Mouse (Mus musculus) neural tube, embryonic 11.5 days (tissue): ENCODE data around the gene Adamts2. TPM values are rescaled to one million over a fixed set of nuclear protein-coding genes. Genes with fewer than 3 reads are reported as not detected.
A peak's percentile ranks its signal among the peaks of the same experiment; 100 is the strongest.

Source experiments
- ATAC-seq: fragments of 200-750 bp; cut with Nextera tagmentation; 2 replicates; pipeline ENCODE4 v1.8.0; 2017; ENCODE audit warnings: moderate number of reproducible peaks, mild to moderate bottlenecking, moderate TSS enrichment, moderate library complexity; ENCODE audit not compliant: insufficient read depth, low FRiP score, low TSS enrichment
- DNase-seq: peaks from one replicate; pipeline ENCODE4 v3.0.0-alpha.2; 2015; ENCODE audit warnings: low spot score
- H3K27ac ChIP-seq: fragments of 300-500 bp; sonication (generic); 2 replicates; pipeline ENCODE4 v1.5.1; 2014; ENCODE audit warnings: low read depth, mild to moderate bottlenecking, low read length
- H3K27me3 ChIP-seq: fragments of 300-500 bp; sonication (generic); 2 replicates; pipeline ENCODE4 v1.6.1; 2014; ENCODE audit warnings: mild to moderate bottlenecking, low read length, mixed read lengths; ENCODE audit not compliant: control insufficient read depth, insufficient read depth
- H3K36me3 ChIP-seq: fragments of 300-500 bp; sonication (generic); 2 replicates; pipeline ENCODE4 v1.6.1; 2014; ENCODE audit warnings: mild to moderate bottlenecking, low read length, moderate library complexity, mixed read lengths; ENCODE audit not compliant: control insufficient read depth, insufficient read depth
- H3K4me1 ChIP-seq: fragments of 300-500 bp; sonication (generic); 2 replicates; pipeline ENCODE4 v1.6.1; 2014; ENCODE audit warnings: low read length, mixed read lengths; ENCODE audit not compliant: control insufficient read depth, insufficient read depth
- H3K4me2 ChIP-seq: fragments of 300-500 bp; sonication (generic); 2 replicates; pipeline ENCODE4 v1.6.1; 2014; ENCODE audit warnings: low read depth, mild to moderate bottlenecking, moderate library complexity
- H3K4me3 ChIP-seq: fragments of 300-500 bp; sonication (generic); 2 replicates; pipeline ENCODE4 v1.5.1; 2014; ENCODE audit warnings: low read depth, low read length
- H3K9ac ChIP-seq: fragments of 300-500 bp; sonication (generic); 2 replicates; pipeline ENCODE4 v1.6.1; 2014; ENCODE audit warnings: mild to moderate bottlenecking, low read length
- H3K9me3 ChIP-seq: fragments of 300-500 bp; sonication (generic); 2 replicates; pipeline ENCODE4 v1.6.1; 2016; ENCODE audit warnings: low read length; ENCODE audit not compliant: control insufficient read depth
- WGBS: fragments of 180-500 bp; shearing (Covaris S2); extraction: QIAGEN DNeasy Blood & Tissue Kit; methylation state at CpG from one replicate; pipeline ENCODE4 v1.1.7; 2014; 5-methylcytosine and 5-hydroxymethylcytosine counted together
- polyA plus RNA-seq: library from polyadenylated mRNA; unstranded; fragments of >200 nt; fragmentation: Nextera tagmentation; extraction: Ambion mirVana; gene quantifications from 2 replicates; pipeline ENCODE4 v1.2.1, GENCODE M21; 2014

Adamts2 gene
- polyA plus RNA-seq, 1 experiment from 2014 or later: 1.1 TPM

GRCm38 (mm10) chr11:50617015-50617543 lies 15.2 kb downstream of the Adamts2 start:
- Histone ChIP-seq H3K4me2 (no peak overlapping the region), H3K9ac (no peak overlapping the region), H3K27me3 (no peaks in the 10 kb centered on the region), H3K9me3 (no peaks in the 10 kb centered on the region), H3K4me3 (no peak overlapping the region), H3K27ac (no peak overlapping the region), H3K4me1 (no peaks in the 10 kb centered on the region), H3K36me3 (no peaks in the 10 kb centered on the region)
- ATAC-seq: no peak
- WGBS: 89% methylated on average over 11 of the region's 11 CpGs
- DNase-seq: no peak

GRCm38 (mm10) chr11:50620926-50621325 lies 19.0 kb downstream of the Adamts2 start:
- Histone ChIP-seq H3K27me3 (no peaks in the 10 kb centered on the region), H3K4me1 (no peaks in the 10 kb centered on the region), H3K36me3 (no peaks in the 10 kb centered on the region), H3K9me3 (no peaks in the 10 kb centered on the region), H3K9ac (no peak overlapping the region), H3K27ac (no peak overlapping the region), H3K4me2 (no peak overlapping the region), H3K4me3 (no peak overlapping the region)
- DNase-seq (no peak), ATAC-seq (no peak)
- WGBS: 90% methylated on average over 4 of the region's 4 CpGs

GRCm38 (mm10) chr11:50621364-50621763 lies 19.5 kb downstream of the Adamts2 start:
- no peaks in the 10 kb centered on the region for H3K9me3 ChIP-seq
- DNase-seq: no peak

GRCm38 (mm10) chr11:50622238-50622726 lies 20.4 kb downstream of the Adamts2 start:
- no peaks in the 10 kb centered on the region for H3K27me3 ChIP-seq
- H3K4me1 ChIP-seq: no peaks in the 10 kb centered on the region
- H3K9me3 ChIP-seq: no peaks in the 10 kb centered on the region
- no peak overlapping the region for H3K9ac ChIP-seq
- no peak overlapping the region; the same call in 1 of the 2 replicates for H3K27ac ChIP-seq
- no peaks in the 10 kb centered on the region for H3K36me3 ChIP-seq
- peak; percentile 62 for DNase-seq
- 48% methylated on average over 15 of the region's 15 CpGs for WGBS
- no peak overlapping the region for H3K4me3 ChIP-seq
- peak; percentile 45; the same call in 1 of the 2 replicates for ATAC-seq
- H3K4me2 ChIP-seq: no peak overlapping the region

More at GRCm38 (mm10) chr11:50621364-50621763, 19.5 kb downstream of the Adamts2 start:
- H3K4me1 ChIP-seq: no peaks in the 10 kb centered on the region
- no peak overlapping the region for H3K4me3 ChIP-seq
- no peak for ATAC-seq
- no peaks in the 10 kb centered on the region for H3K36me3 ChIP-seq
- no peak overlapping the region for H3K27ac ChIP-seq
- no peak overlapping the region for H3K9ac ChIP-seq
- 83% methylated on average over 5 of the region's 5 CpGs for WGBS
- no peaks in the 10 kb centered on the region for H3K27me3 ChIP-seq
- no peak overlapping the region for H3K4me2 ChIP-seq

GRCm38 (mm10) chr11:50623806-50624205 lies 21.9 kb downstream of the Adamts2 start:
- no peak overlapping the region for H3K27ac ChIP-seq
- WGBS: 87% methylated on average over 3 of the region's 3 CpGs
- ATAC-seq: no peak

GRCm38 (mm10) chr11:50624239-50624638 lies 22.4 kb downstream of the Adamts2 start:
- ATAC-seq: no peak
- H3K36me3 ChIP-seq: no peaks in the 10 kb centered on the region
- no peak overlapping the region for H3K4me2 ChIP-seq
- H3K9me3 ChIP-seq: no peaks in the 10 kb centered on the region
- no peak overlapping the region for H3K4me3 ChIP-seq
- no peak overlapping the region for H3K27ac ChIP-seq
- DNase-seq: no peak
- no peaks in the 10 kb centered on the region for H3K27me3 ChIP-seq
- WGBS: 58% methylated on average over 2 of the region's 2 CpGs
- no peaks in the 10 kb centered on the region for H3K4me1 ChIP-seq
- no peak overlapping the region for H3K9ac ChIP-seq

More at GRCm38 (mm10) chr11:50623806-50624205, 21.9 kb downstream of the Adamts2 start:
- H3K4me1 ChIP-seq: no peaks in the 10 kb centered on the region
- H3K9ac ChIP-seq: no peak overlapping the region
- DNase-seq: no peak
- no peaks in the 10 kb centered on the region for H3K9me3 ChIP-seq
- no peaks in the 10 kb centered on the region for H3K27me3 ChIP-seq
- no peak overlapping the region for H3K4me3 ChIP-seq
- H3K36me3 ChIP-seq: no peaks in the 10 kb centered on the region
- H3K4me2 ChIP-seq: no peak overlapping the region

GRCm38 (mm10) chr11:50624720-50625119 lies 22.8 kb downstream of the Adamts2 start:
- ATAC-seq (no peak), DNase-seq (no peak)
- Histone ChIP-seq H3K4me2 (no peak overlapping the region), H3K27me3 (no peaks in the 10 kb centered on the region), H3K36me3 (no peaks in the 10 kb centered on the region), H3K27ac (no peak overlapping the region), H3K4me3 (no peak overlapping the region), H3K9me3 (no peaks in the 10 kb centered on the region), H3K9ac (no peak overlapping the region), H3K4me1 (no peaks in the 10 kb centered on the region)
- 77% methylated on average over 5 of the region's 5 CpGs for WGBS

- DNase-seq (no peak), ATAC-seq (no peak)
- Histone ChIP-seq H3K36me3 (no peaks in the 10 kb centered on the region), H3K4me1 (no peaks in the 10 kb centered on the region), H3K4me2 (no peak overlapping the region), H3K27ac (no peak overlapping the region), H3K9me3 (no peaks in the 10 kb centered on the region), H3K4me3 (no peak overlapping the region), H3K27me3 (no peaks in the 10 kb centered on the region), H3K9ac (no peak overlapping the region)
- WGBS: 34% methylated on average over 3 of the region's 3 CpGs
These were observed 27.0 kb downstream of the Adamts2 start for GRCm38 (mm10) chr11:50628915-50629314.

GRCm38 (mm10) chr11:50630462-50630861 lies 28.6 kb downstream of the Adamts2 start:
- Histone ChIP-seq H3K27ac (no peak overlapping the region), H3K9me3 (no peaks in the 10 kb centered on the region), H3K27me3 (no peaks in the 10 kb centered on the region), H3K4me2 (no peak overlapping the region), H3K9ac (no peak overlapping the region), H3K36me3 (no peaks in the 10 kb centered on the region), H3K4me3 (no peak overlapping the region), H3K4me1 (no peaks in the 10 kb centered on the region)
- no peak for DNase-seq
- ATAC-seq: no peak
- WGBS: 80% methylated on average over 2 of the region's 2 CpGs
